Mouse (Mus musculus) liver, postnatal 0 days (tissue): ENCODE results near the gene Ccdc124. TPM values are rescaled to one million over a fixed set of nuclear protein-coding genes. Genes with fewer than 3 reads are reported as not detected.
"Not testable (repeated sequence)": the region's sequence is repeated elsewhere in the genome, so short reads cannot be mapped to it uniquely, and the experiment has no call there.

Source experiments
- ATAC-seq: fragments of 200-750 bp; cut with Nextera tagmentation; 2 replicates; pipeline ENCODE4 v1.8.0; 2017; ENCODE audit warnings: mild to moderate bottlenecking, moderate library complexity
- DNase-seq: peaks from one replicate; pipeline ENCODE4 v3.0.0-alpha.2; 2016
- H3K27ac ChIP-seq: fragments of 300-500 bp; sonication (generic); 2 replicates; pipeline ENCODE4 v1.5.1; 2014; ENCODE audit warnings: antibody characterized with exemption, moderate library complexity, mild to moderate bottlenecking, low read depth
- H3K27me3 ChIP-seq: fragments of 300-500 bp; sonication (generic); 2 replicates; pipeline ENCODE4 v1.6.1; 2014; ENCODE audit warnings: low read length, control low read depth, mixed read lengths; ENCODE audit not compliant: insufficient read depth
- H3K36me3 ChIP-seq: fragments of 300-500 bp; sonication (generic); replicated peaks from 2 replicates; pipeline ENCODE4 v1.6.1; 2014; ENCODE audit warnings: mild to moderate bottlenecking, control low read depth, low read length, moderate library complexity, mixed read lengths; ENCODE audit not compliant: insufficient read depth
- H3K4me1 ChIP-seq: fragments of 300-500 bp; sonication (generic); 2 replicates; pipeline ENCODE4 v1.6.1; 2014; ENCODE audit warnings: antibody characterized with exemption, mild to moderate bottlenecking, control low read depth; ENCODE audit not compliant: insufficient read depth
- H3K4me2 ChIP-seq: fragments of 300-500 bp; sonication (generic); 2 replicates; pipeline ENCODE4 v1.6.1; 2014; ENCODE audit warnings: low read depth, mild to moderate bottlenecking, low read length, moderate library complexity, mixed read lengths
- H3K4me3 ChIP-seq: fragments of 300-500 bp; sonication (generic); 2 replicates; pipeline ENCODE4 v1.5.1; 2014; ENCODE audit warnings: low read depth, low read length
- H3K9ac ChIP-seq: fragments of 300-500 bp; sonication (generic); replicated peaks from 2 replicates; pipeline ENCODE4 v1.6.1; 2014; ENCODE audit warnings: mild to moderate bottlenecking, moderate library complexity
- H3K9me3 ChIP-seq: fragments of 300-500 bp; sonication (generic); 2 replicates; pipeline ENCODE4 v1.6.1; 2016; ENCODE audit warnings: mild to moderate bottlenecking, control low read depth, low read length, mixed read lengths
- CTCF ChIP-seq: sonication (generic); IDR thresholded peaks from 2 replicates; pipeline ENCODE4 v1.5.1; 2016; ENCODE audit warnings: antibody characterized with exemption, low read depth
- EP300 ChIP-seq: IDR thresholded peaks from 2 replicates; pipeline ENCODE4 v1.6.1; 2016; ENCODE audit warnings: antibody characterized with exemption, low read depth, mild to moderate bottlenecking
- WGBS: fragments of 180-500 bp; shearing (Covaris S2); extraction: QIAGEN DNeasy Blood & Tissue Kit; methylation state at CpG from one replicate; pipeline ENCODE4 v1.1.7; 2014; ENCODE audit not compliant: insufficient replicate concordance; 5-methylcytosine and 5-hydroxymethylcytosine counted together
- polyA plus RNA-seq: library from polyadenylated mRNA; unstranded; fragments of >200 nt; fragmentation: Nextera tagmentation; extraction: Ambion mirVana; gene quantifications from 2 replicates; pipeline ENCODE4 v1.2.1, GENCODE M21; 2015

Ccdc124 gene
- polyA plus RNA-seq, 1 experiment from 2014 or later, result 37.9 TPM

DNA sequence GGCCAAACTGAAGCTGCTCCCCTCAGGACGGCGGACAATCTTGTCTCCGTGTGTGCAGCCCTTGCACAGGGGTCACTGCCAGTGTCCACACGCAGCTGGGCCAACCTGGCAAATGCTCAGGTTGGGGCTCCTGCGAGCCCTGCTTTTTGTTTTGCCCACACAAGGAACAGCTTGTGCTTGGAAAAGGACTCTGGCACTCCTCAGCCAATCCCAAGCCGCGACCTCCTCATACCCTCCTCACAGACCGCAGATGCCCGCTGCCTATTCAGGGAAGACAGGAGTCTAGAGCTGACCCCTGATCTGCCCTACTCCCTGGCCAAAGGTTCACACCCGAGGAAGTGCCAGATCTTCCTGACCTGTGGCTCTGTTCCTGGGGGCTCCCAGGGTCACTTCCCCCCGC is 41.4 kb downstream of the Ccdc124 start:
- DNase-seq (no peak), ATAC-seq (no peak)
- H3K9me3 ChIP-seq, result no peaks in the 10 kb centered on the region
- 73% methylated on average over 11 of the region's 11 CpGs for WGBS
- TF ChIP-seq CTCF (no peak), EP300 (no peak)
- H3K36me3 ChIP-seq, result peaks cover 15% of the 10 kb centered on the region
- no peaks in the 10 kb centered on the region for H3K27me3 ChIP-seq
- H3K27ac ChIP-seq, result no peak overlapping the region
- H3K4me3 ChIP-seq, result no peak overlapping the region
- H3K9ac ChIP-seq, result no peak overlapping the region
- no peak overlapping the region for H3K4me2 ChIP-seq
- peaks cover 8% of the 10 kb centered on the region; the same call in 1 of the 2 replicates for H3K4me1 ChIP-seq

DNA sequence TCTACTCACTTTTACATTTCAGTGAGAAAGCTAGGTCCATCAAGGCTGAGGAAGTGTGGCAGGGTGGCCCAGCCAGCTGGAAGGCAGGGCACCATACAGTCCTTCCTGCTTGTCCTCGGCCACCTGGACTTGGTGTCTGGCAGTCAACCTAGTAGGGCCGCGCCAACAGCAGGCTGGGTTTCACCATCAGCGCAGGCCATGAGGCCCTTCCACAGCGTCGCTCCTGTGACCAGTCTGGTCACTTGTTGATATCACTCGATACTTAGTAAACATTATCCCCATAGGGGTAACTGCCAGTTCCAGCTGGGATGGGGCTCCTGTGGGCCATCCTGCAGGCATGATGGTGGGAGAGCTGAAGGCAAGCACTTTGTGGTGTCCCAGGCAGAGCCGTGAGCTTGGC is 42.2 kb downstream of the Ccdc124 start:
- Histone ChIP-seq H3K9ac (no peak overlapping the region), H3K9me3 (no peaks in the 10 kb centered on the region), H3K27ac (no peak overlapping the region), H3K4me1 (peaks cover 8% of the 10 kb centered on the region; the same call in 1 of the 2 replicates), H3K27me3 (no peaks in the 10 kb centered on the region), H3K4me3 (no peak overlapping the region), H3K36me3 (peaks cover 11% of the 10 kb centered on the region), H3K4me2 (no peak overlapping the region)
- ATAC-seq (no peak), DNase-seq (no peak)
- 77% methylated on average over 8 of the region's 8 CpGs for WGBS
- TF ChIP-seq CTCF, result no peak
- no peak for TF ChIP-seq EP300

- Histone ChIP-seq H3K9ac (no peak overlapping the region), H3K27me3 (no peaks in the 10 kb centered on the region), H3K9me3 (no peaks in the 10 kb centered on the region), H3K4me3 (no peak overlapping the region), H3K4me2 (no peak overlapping the region), H3K27ac (no peak overlapping the region), H3K36me3 (no peaks in the 10 kb centered on the region), H3K4me1 (no peaks in the 10 kb centered on the region)
- no peak for TF ChIP-seq CTCF
- no peak for TF ChIP-seq EP300
- ATAC-seq, result no peak
- 72% methylated on average over 1 of the region's 1 CpGs for WGBS
- no peak for DNase-seq
These were observed 45.9 kb downstream of the Ccdc124 start for GRCm38 (mm10) chr8:70827796-70828195.

DNA sequence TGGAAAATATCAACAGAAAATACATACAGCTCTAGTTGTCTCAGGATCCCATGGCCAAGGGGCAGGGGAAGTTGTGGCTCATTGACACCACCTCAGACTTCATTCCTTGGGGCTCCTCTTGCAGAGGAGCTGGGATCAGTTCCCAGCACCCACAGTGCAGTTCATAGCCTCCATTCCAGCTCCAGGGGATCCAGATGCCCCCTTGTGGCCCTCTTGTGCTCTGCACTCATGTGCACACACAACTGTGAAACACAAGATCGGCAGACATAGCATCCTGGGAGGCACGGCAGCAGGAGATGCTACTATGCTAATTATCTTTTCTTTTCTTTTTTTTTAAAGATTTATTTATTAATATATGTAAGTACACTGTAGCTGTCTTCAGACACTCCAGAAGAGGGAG is 46.7 kb downstream of the Ccdc124 start:
- no peak overlapping the region for H3K4me3 ChIP-seq
- H3K36me3 ChIP-seq, result no peaks in the 10 kb centered on the region
- TF ChIP-seq EP300 (no peak), CTCF (peak; percentile 53)
- no peaks in the 10 kb centered on the region for H3K27me3 ChIP-seq
- no peak for DNase-seq
- no peaks in the 10 kb centered on the region for H3K9me3 ChIP-seq
- WGBS, result 91% methylated on average over 2 of the region's 2 CpGs
- no peak overlapping the region for H3K27ac ChIP-seq
- ATAC-seq, result no peak
- no peaks in the 10 kb centered on the region for H3K4me1 ChIP-seq
- H3K9ac ChIP-seq, result no peak overlapping the region
- no peak overlapping the region for H3K4me2 ChIP-seq

- H3K9me3 ChIP-seq, result no peaks in the 10 kb centered on the region
- no peaks in the 10 kb centered on the region for H3K27me3 ChIP-seq
- H3K4me2 ChIP-seq, result no peak overlapping the region
- H3K36me3 ChIP-seq, result no peaks in the 10 kb centered on the region
- H3K4me1 ChIP-seq, result no peaks in the 10 kb centered on the region; the same call in 1 of the 2 replicates
- DNase-seq (no peak), ATAC-seq (no peak)
- WGBS, result 78% methylated on average over 8 of the region's 8 CpGs
- H3K9ac ChIP-seq, result no peak overlapping the region
- no peak overlapping the region for H3K27ac ChIP-seq
- TF ChIP-seq EP300 (no peak), CTCF (no peak)
- H3K4me3 ChIP-seq, result no peak overlapping the region
These were observed 47.9 kb downstream of the Ccdc124 start for GRCm38 (mm10) chr8:70825816-70826215.

DNA sequence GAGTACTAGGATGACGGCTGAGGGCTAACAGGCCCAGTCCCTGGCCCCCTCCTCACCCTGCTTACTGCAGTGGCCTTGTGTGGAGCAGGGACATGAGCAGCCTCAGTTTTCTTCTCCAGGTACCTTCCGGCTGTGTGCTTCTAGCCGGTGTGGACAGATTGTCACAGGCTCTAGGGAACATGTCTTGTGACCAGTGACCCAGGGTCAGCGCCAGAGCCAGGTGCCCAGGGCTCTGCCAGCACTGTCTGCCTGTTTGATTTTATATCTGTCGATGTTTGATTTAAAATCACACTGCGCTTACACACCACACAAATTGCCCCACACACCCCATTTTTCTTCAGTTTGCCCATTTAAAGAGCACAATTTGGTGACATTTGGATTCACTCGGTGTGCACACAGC is 49.9 kb downstream of the Ccdc124 start:
- 80% methylated on average over 7 of the region's 7 CpGs for WGBS
- DNase-seq (no peak), ATAC-seq (no peak)
- H3K4me3 ChIP-seq, result no peak overlapping the region
- H3K4me2 ChIP-seq, result no peak overlapping the region
- no peaks in the 10 kb centered on the region for H3K9me3 ChIP-seq
- H3K27ac ChIP-seq, result no peak overlapping the region
- no peaks in the 10 kb centered on the region for H3K36me3 ChIP-seq
- no peaks in the 10 kb centered on the region for H3K27me3 ChIP-seq
- H3K9ac ChIP-seq, result no peak overlapping the region
- no peaks in the 10 kb centered on the region; the same call in 1 of the 2 replicates for H3K4me1 ChIP-seq
- no peak for TF ChIP-seq CTCF
- no peak for TF ChIP-seq EP300

DNA sequence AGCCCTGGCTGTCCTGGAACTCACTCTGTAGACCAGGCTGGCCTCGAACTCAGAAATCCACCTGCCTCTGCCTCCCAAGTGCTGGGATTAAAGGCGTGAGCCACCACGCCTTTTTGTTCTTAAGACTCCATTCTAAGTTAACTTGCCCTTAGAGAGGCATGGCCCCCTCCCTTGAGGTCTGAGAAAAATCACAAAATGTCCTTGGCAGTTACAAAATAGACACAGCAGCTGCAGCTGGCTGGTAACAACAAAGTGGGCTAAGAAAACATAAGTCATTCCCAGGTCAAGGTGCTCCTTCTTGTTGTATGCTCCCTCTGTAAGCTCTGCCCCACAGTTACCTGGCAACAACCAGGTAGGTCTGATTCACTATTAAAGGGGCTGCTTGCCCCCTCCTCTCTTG is 51.1 kb downstream of the Ccdc124 start:
- H3K9me3 ChIP-seq, H3K27ac ChIP-seq, H3K27me3 ChIP-seq, H3K36me3 ChIP-seq, H3K4me1 ChIP-seq, H3K4me3 ChIP-seq, ATAC-seq, H3K4me2 ChIP-seq, DNase-seq, H3K9ac ChIP-seq: not testable (repeated sequence)
- WGBS, result 83% methylated on average over 3 of the region's 3 CpGs
